17 mouse cellular contexts compared by ENCODE assay signal in genomic region chrX:159072647-159073046, GRCm38 (mm10).
"Had no signal": no experiment of that assay in that cellular context is flagged by ENCODE, and none has a peak within 500 bp of the region (broad histone marks: within the 10 kb centered on the region; RNA-seq: fewer than 3 reads in every experiment).

No protein-coding gene starts in this region.

- H3K4me1 ChIP-seq: limb, embryonic 12.5 days; liver, embryonic 13.5 days; lung, embryonic 15.5 days; megakaryocyte, embryonic 14.5 days; midbrain, embryonic 12.5 days had no signal

- H3K9ac ChIP-seq: limb, embryonic 12.5 days; liver, embryonic 13.5 days; liver, postnatal 0 days; lung, embryonic 15.5 days; midbrain, embryonic 12.5 days had no signal

- H3K4me3 ChIP-seq: layer of hippocampus, adult 2 months; limb, embryonic 12.5 days; liver, embryonic 13.5 days; lung, embryonic 15.5 days; megakaryocyte, embryonic 14.5 days; midbrain, embryonic 12.5 days had no signal

- H3K4me2 ChIP-seq: limb, embryonic 12.5 days; liver, embryonic 13.5 days; lung, embryonic 15.5 days; midbrain, embryonic 12.5 days had no signal

- H3K27me3 ChIP-seq: liver, embryonic 13.5 days; lung, embryonic 15.5 days had no signal

- H3K9me3 ChIP-seq: limb, embryonic 12.5 days; liver, embryonic 13.5 days; lung, embryonic 15.5 days; megakaryocyte, embryonic 14.5 days; midbrain, embryonic 12.5 days had no signal

- H3K36me3 ChIP-seq: limb, embryonic 12.5 days; liver, embryonic 13.5 days; lung, embryonic 15.5 days; midbrain, embryonic 12.5 days had no signal

- ATAC-seq: liver, postnatal 0 days; midbrain, embryonic 16.5 days had no signal

- DNase-seq: kidney, postnatal 10 days; kidney, postnatal 4 days; liver; liver, embryonic 13.5 days; liver, postnatal 0 days; lung, postnatal 14 days; right cerebral cortex, postnatal 4 days; spleen, adult 18-20 months; thymus, adult 18-20 months; thymus, postnatal 14 days had no signal

- H3K27ac ChIP-seq: layer of hippocampus, adult 2 months; limb, embryonic 12.5 days; liver, embryonic 13.5 days; lung, embryonic 15.5 days; macrophage; midbrain, embryonic 12.5 days had no signal
